Mouse (Mus musculus) limb, embryonic 12.5 days (tissue): ENCODE data around the gene Cs. TPM values are rescaled to one million over a fixed set of nuclear protein-coding genes. Genes with fewer than 3 reads are reported as not detected.

ENCODE experiments used
- ATAC-seq: fragments of 200-750 bp; cut with Nextera tagmentation; 2 replicates; pipeline ENCODE4 v1.8.0; 2017; ENCODE audit warnings: low read depth, moderate TSS enrichment; ENCODE audit not compliant: insufficient number of reproducible peaks, insufficient read depth, low FRiP score, low TSS enrichment
- H3K27ac ChIP-seq: fragments of 300-500 bp; sonication (generic); 2 replicates; pipeline ENCODE4 v1.5.1; 2016; ENCODE audit warnings: mild to moderate bottlenecking, moderate library complexity
- H3K27me3 ChIP-seq: fragments of 300-500 bp; sonication (generic); 2 replicates; pipeline ENCODE4 v1.6.1; 2016; ENCODE audit warnings: mild to moderate bottlenecking, moderate library complexity
- H3K36me3 ChIP-seq: fragments of 300-500 bp; sonication (generic); 2 replicates; pipeline ENCODE4 v1.6.1; 2016; ENCODE audit warnings: mild to moderate bottlenecking, moderate library complexity
- H3K4me1 ChIP-seq: fragments of 300-500 bp; sonication (generic); replicated peaks from 2 replicates; pipeline ENCODE4 v1.6.1; 2016
- H3K4me2 ChIP-seq: fragments of 300-500 bp; sonication (generic); 2 replicates; pipeline ENCODE4 v1.6.1; 2016; ENCODE audit warnings: mild to moderate bottlenecking, moderate library complexity
- H3K4me3 ChIP-seq: fragments of 300-500 bp; sonication (generic); replicated peaks from 2 replicates; pipeline ENCODE4 v1.5.1; 2016; ENCODE audit warnings: mild to moderate bottlenecking
- H3K9ac ChIP-seq: fragments of 300-500 bp; sonication (generic); replicated peaks from 2 replicates; pipeline ENCODE4 v1.6.1; 2016; ENCODE audit warnings: mild to moderate bottlenecking, moderate library complexity
- H3K9me3 ChIP-seq: fragments of 300-500 bp; sonication (generic); 2 replicates; pipeline ENCODE4 v1.6.1; 2016; ENCODE audit warnings: mild to moderate bottlenecking, moderate library complexity
- WGBS: fragments of 180-500 bp; shearing (Covaris S2); methylation state at CpG from one replicate; pipeline ENCODE4 v1.1.7; 2016; 5-methylcytosine and 5-hydroxymethylcytosine counted together
- polyA plus RNA-seq: library from polyadenylated mRNA; unstranded; fragments of >200 nt; fragmentation: Nextera tagmentation; extraction: Ambion mirVana; gene quantifications from 2 replicates; pipeline ENCODE4 v1.2.1, GENCODE M21; 2016

Gene Cs
- polyA plus RNA-seq, 1 experiment from 2014 or later: 178 TPM

GRCm38 (mm10) chr10:128367899-128368401, 30.4 kb downstream of the Cs start:
- Histone ChIP-seq H3K27me3 (no peaks in the 10 kb centered on the region), H3K4me3 (peak overlapping the region; percentile 68), H3K27ac (peak overlapping the region; percentile 92), H3K4me2 (peak overlapping the region; percentile 84), H3K4me1 (peaks cover 12% of the 10 kb centered on the region), H3K36me3 (peaks cover 17% of the 10 kb centered on the region), H3K9me3 (no peaks in the 10 kb centered on the region), H3K9ac (peak overlapping the region; percentile 72)
- WGBS: 18% methylated on average over 19 of the region's 19 CpGs
- ATAC-seq: no peak

GRCm38 (mm10) chr10:128368402-128369217, 31.1 kb downstream of the Cs start, which contains the start of gene Coq10a:
Gene Coq10a (minus strand): TSS chr10:128368997.
- peak within 1 kb of the TSS; percentile 68 for H3K4me3 ChIP-seq
- H3K4me2 ChIP-seq: peak within 1 kb of the TSS; percentile 84
- ATAC-seq: peak; percentile 94
- peaks cover 11% of the 10 kb centered on the region for H3K36me3 ChIP-seq
- no peaks in the 10 kb centered on the region for H3K9me3 ChIP-seq
- peak within 1 kb of the TSS; percentile 72 for H3K9ac ChIP-seq
- under 1% methylated on average over 86 of the region's 87 CpGs for WGBS
- H3K27me3 ChIP-seq: no peaks in the 10 kb centered on the region
- peaks cover 12% of the 10 kb centered on the region for H3K4me1 ChIP-seq
- peak within 1 kb of the TSS; percentile 92 for H3K27ac ChIP-seq

- Histone ChIP-seq H3K36me3 (peaks cover 8% of the 10 kb centered on the region), H3K27me3 (no peaks in the 10 kb centered on the region), H3K9ac (peak overlapping the region; percentile 72), H3K4me2 (peak overlapping the region; percentile 84), H3K4me1 (peaks cover 12% of the 10 kb centered on the region), H3K4me3 (peak overlapping the region; percentile 68), H3K9me3 (no peaks in the 10 kb centered on the region), H3K27ac (peak overlapping the region; percentile 92)
- 7% methylated on average over 9 of the region's 9 CpGs for WGBS
- no peak for ATAC-seq
Observed at GRCm38 (mm10) chr10:128369218-128369543, 31.6 kb downstream of the Cs start.

- peaks cover 12% of the 10 kb centered on the region for H3K4me1 ChIP-seq
- no peaks in the 10 kb centered on the region for H3K9me3 ChIP-seq
- peak overlapping the region; percentile 68; the same call in 1 of the 2 replicates for H3K4me3 ChIP-seq
- H3K27ac ChIP-seq: peak overlapping the region; percentile 92
- peaks cover 8% of the 10 kb centered on the region for H3K36me3 ChIP-seq
- peak overlapping the region; percentile 84 for H3K4me2 ChIP-seq
- no peaks in the 10 kb centered on the region for H3K27me3 ChIP-seq
- 82% methylated on average over 6 of the region's 6 CpGs for WGBS
- ATAC-seq: no peak
- peak overlapping the region; percentile 72; the same call in 1 of the 2 replicates for H3K9ac ChIP-seq
Observed at GRCm38 (mm10) chr10:128369599-128369998, 32.1 kb downstream of the Cs start.

- no peaks in the 10 kb centered on the region for H3K27me3 ChIP-seq
- WGBS: 69% methylated on average over 5 of the region's 6 CpGs
- no peak for ATAC-seq
- peaks cover 6% of the 10 kb centered on the region for H3K36me3 ChIP-seq
- H3K4me3 ChIP-seq: no peak overlapping the region
- no peak overlapping the region for H3K27ac ChIP-seq
- peaks cover 12% of the 10 kb centered on the region for H3K4me1 ChIP-seq
- H3K4me2 ChIP-seq: no peak overlapping the region
- no peak overlapping the region for H3K9ac ChIP-seq
- H3K9me3 ChIP-seq: no peaks in the 10 kb centered on the region
Observed at GRCm38 (mm10) chr10:128370021-128370420, 32.5 kb downstream of the Cs start.

- no peaks in the 10 kb centered on the region for H3K9me3 ChIP-seq
- 34% methylated on average over 4 of the region's 4 CpGs for WGBS
- ATAC-seq: no peak
Observed at GRCm38 (mm10) chr10:128370601-128371000, 33.1 kb downstream of the Cs start.

GRCm38 (mm10) chr10:128372142-128372541, 34.6 kb downstream of the Cs start:
- Histone ChIP-seq H3K4me2 (no peak overlapping the region), H3K27me3 (no peaks in the 10 kb centered on the region), H3K36me3 (no peaks in the 10 kb centered on the region), H3K9ac (no peak overlapping the region), H3K9me3 (no peaks in the 10 kb centered on the region), H3K27ac (no peak overlapping the region), H3K4me3 (no peak overlapping the region), H3K4me1 (peaks cover 20% of the 10 kb centered on the region)
- 81% methylated on average over 5 of the region's 5 CpGs for WGBS
- no peak for ATAC-seq

More at GRCm38 (mm10) chr10:128370601-128371000, 33.1 kb downstream of the Cs start:
- no peaks in the 10 kb centered on the region for H3K36me3 ChIP-seq
- no peak overlapping the region for H3K9ac ChIP-seq
- no peaks in the 10 kb centered on the region for H3K27me3 ChIP-seq
- H3K4me1 ChIP-seq: peaks cover 12% of the 10 kb centered on the region
- H3K4me2 ChIP-seq: no peak overlapping the region
- H3K4me3 ChIP-seq: no peak overlapping the region
- no peak overlapping the region for H3K27ac ChIP-seq

GRCm38 (mm10) chr10:128372989-128373748, 35.6 kb downstream of the Cs start:
- no peak overlapping the region for H3K4me3 ChIP-seq
- peaks cover 3% of the 10 kb centered on the region; the same call in 1 of the 2 replicates for H3K36me3 ChIP-seq
- H3K27ac ChIP-seq: no peak overlapping the region
- no peaks in the 10 kb centered on the region for H3K27me3 ChIP-seq
- WGBS: 77% methylated on average over 6 of the region's 6 CpGs
- no peak for ATAC-seq
- H3K9ac ChIP-seq: no peak overlapping the region
- no peaks in the 10 kb centered on the region for H3K9me3 ChIP-seq
- H3K4me1 ChIP-seq: peaks cover 16% of the 10 kb centered on the region
- no peak overlapping the region for H3K4me2 ChIP-seq

- Histone ChIP-seq H3K4me1 (peaks cover 25% of the 10 kb centered on the region), H3K4me3 (no peak overlapping the region), H3K4me2 (no peak overlapping the region), H3K9me3 (no peaks in the 10 kb centered on the region), H3K27ac (no peak overlapping the region), H3K27me3 (no peaks in the 10 kb centered on the region), H3K9ac (no peak overlapping the region), H3K36me3 (peaks cover 15% of the 10 kb centered on the region)
- 66% methylated on average over 6 of the region's 6 CpGs for WGBS
- no peak for ATAC-seq
Observed at GRCm38 (mm10) chr10:128374393-128374792, 36.9 kb downstream of the Cs start.

- no peak for ATAC-seq
- H3K4me1 ChIP-seq: peaks cover 25% of the 10 kb centered on the region
- 51% methylated on average over 4 of the region's 4 CpGs for WGBS
- peak overlapping the region; percentile 97 for H3K27ac ChIP-seq
- H3K4me3 ChIP-seq: peak overlapping the region; percentile 100
- H3K9ac ChIP-seq: peak overlapping the region; percentile 99
- H3K4me2 ChIP-seq: peak overlapping the region; percentile 77
- H3K9me3 ChIP-seq: no peaks in the 10 kb centered on the region
- no peaks in the 10 kb centered on the region for H3K27me3 ChIP-seq
- H3K36me3 ChIP-seq: peaks cover 32% of the 10 kb centered on the region
Observed at GRCm38 (mm10) chr10:128376099-128376454, 38.5 kb downstream of the Cs start.
